Mouse (Mus musculus): ENCODE data around the gene Cadm4.
"Not testable (repeated sequence)": the region's sequence is repeated elsewhere in the genome, so short reads cannot be mapped to it uniquely, and the experiment has no call there.

Gene Cadm4

DNA sequence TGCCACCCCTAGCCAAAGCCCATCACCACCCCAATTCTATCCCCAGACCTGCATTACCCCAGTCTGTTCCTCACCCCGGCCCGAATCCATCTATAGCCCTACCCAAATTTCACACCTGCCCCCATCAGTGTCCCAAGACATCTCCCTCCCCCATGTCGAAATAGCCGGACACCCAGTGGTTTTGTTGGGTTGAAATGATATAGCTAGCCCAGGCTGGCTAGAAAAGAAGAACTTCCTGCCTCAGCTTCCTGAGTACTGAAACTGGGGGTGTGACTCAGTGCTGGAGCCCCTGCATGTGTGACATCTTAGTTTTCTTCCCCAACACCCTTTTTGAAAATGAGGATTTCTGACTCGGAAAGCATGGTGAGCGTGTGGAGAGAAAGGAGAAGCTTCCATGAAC, 15.0 kb upstream of the Cadm4 start:
- no peak for DNase-seq (ENCODE audit: low read depth, low spot score)

DNA sequence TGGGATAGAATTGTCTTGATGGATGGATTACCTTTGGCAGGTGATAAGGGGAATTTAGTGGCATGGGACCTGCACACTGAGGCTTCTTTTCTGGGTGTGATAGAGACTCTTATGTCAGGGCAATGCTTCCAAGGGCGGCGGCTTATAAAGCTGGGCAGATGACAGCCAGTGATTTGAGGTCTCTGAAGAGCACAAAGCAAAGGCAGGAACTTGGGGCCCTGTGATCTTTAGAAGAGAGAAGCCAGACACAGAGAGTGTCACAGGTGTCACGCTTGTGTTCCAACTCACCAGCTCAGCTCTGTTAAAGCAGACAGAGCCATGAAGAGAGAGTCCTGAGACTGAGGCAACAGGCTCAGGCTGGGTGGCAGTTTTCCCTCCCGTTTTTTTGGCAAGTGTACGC, 13.9 kb upstream of the Cadm4 start:
- no peak for DNase-seq (ENCODE audit: low read depth, low spot score)

DNA sequence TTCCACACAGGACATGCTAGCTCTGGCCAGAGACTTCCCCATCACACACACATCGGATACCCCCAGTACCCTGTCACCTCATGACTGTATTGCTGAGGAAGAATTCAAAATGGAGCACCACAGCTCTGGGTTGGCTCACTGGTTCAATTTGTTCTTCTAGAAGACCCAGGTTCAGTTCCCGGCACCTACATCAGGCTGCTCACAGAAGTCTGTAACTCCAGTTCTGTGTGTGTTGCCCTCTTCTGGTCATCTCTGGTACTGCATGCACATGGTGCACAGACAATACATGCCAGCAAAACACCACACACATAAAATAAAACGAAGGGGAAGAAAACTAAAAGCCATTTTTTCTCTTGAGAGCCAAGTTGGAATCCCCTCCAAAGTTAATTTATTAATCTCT, 12.7 kb upstream of the Cadm4 start:
- no peak for DNase-seq (ENCODE audit: low read depth, low spot score)

DNA sequence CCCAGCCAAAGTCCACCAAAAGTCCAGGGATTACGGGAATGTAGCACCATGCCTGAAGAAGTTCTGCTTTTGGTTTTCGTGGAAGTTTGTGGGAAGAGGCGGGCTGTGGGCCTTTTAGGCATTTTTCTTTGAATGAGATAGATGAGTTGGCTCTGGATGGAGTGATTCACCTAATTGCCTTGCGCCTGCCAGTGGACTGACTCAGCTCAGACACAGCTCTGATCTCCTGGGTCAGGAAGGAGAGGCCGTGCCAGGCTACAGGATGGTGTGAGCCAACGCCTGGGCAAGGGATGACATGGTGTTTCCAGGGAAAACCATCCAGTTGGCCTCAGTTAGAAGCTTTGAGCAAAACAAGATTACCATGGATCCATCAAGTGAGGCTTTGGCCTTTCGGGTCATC, 11.5 kb upstream of the Cadm4 start:
- DNase-seq (ENCODE audit: low read depth, low spot score), result no peak

DNA sequence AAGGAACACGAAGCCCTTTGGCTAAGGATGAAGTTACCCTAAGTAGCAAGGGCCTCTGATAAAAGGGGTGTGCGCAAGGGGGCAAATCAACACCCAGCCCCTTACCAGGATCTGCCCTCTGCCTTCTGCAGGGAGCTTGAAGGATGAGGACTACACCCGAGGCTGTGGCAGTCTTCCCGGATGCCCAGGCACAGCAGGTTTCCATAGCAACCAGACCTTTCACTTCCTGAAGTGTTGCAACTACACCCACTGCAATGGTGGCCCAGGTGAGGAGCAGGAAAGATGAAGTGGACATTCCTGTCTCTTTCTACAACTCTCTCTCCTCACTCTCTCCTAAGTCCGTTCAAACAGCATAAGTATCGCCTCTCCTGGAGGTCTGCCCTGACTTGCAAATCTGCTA, 9.4 kb upstream of the Cadm4 start:
- no peak for DNase-seq (ENCODE audit: low read depth, low spot score)

DNA sequence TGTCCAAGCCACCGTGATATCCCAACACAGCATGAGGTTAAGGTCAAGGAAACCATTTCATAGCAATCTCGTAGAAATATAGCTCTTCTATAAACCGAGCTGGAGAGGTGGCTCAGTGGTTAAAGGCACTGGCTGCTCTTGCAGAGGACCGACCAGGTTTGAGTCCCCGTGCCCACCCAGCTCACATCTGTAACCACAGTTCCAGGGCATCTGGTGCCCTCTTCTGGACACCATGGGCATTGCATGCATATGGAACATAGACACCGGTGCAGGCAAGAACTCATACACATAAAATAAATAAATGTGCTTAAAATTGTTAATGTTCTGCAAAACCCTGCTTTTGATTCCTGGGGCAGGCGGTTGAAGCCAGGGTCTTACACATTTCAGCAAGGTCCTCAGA, 8.9 kb upstream of the Cadm4 start:
- no peak for DNase-seq (ENCODE audit: low read depth, low spot score)

DNA sequence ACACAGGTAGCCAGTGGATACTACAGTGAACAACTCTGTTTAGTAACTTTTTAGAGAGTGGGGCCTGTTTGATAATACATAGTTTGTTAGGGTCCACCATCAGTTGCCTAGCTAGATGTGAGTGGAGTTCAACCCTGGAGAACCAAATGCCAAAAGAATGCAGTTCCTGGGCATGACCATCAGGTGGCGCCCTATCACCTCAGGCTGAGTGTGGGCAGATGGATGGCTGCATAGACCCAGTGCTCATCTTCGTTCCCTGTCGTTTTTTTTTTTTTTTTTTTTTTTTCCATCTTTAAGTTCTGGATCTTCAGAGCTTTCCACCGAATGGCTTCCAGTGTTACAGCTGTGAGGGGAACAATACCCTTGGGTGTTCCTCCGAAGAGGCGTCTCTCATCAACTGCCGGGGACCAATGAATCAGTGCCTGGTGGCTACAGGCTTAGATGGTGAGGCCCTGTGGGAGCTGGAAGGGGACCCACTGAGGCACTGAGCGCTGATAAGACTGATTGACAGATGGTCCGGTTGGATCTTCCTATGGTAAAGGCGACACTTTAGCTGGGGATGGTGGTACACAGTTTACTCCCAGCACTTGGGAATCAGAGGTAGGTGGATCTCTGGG, 7.8 kb upstream of the Cadm4 start:
- DNase-seq (ENCODE audit: low read depth, low spot score), result no peak

DNA sequence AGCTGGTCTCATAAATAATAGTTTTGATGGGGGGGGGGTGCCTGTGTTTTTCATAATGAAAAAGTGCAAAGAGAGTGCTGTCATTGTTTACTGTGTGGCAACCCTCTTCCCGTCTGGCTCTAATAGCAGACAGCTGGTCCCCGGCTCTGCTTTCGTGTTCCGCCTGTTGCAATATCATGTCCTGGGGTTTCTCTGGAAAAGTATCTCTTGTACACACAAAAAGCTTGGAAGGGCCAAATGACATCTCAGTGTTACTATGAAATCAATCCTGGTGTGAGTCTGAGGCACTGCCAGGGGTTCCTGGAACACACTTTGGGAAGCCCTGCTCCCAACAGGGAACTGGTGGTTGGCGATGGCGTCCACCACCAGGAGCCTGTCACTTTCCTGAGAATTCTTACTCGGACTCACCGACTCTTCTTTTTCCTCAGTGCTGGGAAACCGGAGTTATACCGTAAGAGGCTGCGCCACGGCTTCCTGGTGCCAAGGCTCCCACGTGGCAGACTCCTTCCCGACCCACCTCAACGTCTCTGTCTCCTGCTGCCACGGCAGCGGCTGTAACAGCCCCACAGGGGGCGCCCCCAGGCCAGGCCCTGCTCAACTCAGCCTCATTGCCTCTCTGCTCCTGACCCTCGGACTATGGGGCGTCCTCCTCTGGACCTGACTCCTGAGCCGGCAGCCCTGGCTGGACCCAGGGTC, 6.9 kb upstream of the Cadm4 start:
- DNase-seq (ENCODE audit: low read depth, low spot score), result no peak

DNA sequence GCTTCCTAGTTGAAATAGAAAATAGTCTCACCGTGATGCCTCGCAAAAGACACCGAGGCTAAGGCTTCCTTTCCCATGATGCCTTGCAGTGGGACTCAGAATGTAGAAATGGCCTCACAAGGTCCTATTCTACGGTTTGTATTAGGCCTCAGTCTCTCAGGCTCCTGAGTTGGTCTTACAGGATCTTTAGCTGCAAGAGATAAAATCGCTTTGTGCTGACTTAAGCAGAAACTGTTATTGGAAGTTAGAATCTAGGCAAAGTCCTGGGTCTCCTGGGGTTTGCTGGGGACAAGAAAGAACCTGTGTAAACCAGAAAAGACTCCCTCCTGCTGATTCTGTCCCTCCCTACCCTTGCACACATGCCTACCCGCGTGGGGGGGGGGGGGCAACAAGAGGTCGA, 5.5 kb upstream of the Cadm4 start:
- DNase-seq (ENCODE audit: low read depth, low spot score), result no peak

DNA sequence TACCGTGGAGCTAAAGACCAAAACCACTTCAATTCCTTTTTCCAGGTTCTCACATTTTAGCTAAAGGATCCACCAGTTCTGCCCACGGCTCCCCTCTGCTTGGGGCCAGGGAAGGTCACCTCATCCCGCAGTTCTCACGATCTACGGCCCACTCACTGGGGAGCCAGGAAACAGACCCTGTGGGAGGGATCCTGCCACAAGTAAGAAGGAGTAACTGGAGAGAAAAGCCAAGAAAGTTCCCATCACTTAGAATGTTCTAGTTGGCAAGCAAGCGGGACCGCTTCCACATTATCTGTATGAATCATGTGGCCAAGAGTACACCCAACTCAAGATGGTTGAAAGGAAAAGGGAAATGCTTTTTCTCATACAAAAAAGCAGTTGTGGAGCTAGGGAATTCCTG, 5.0 kb upstream of the Cadm4 start:
- DNase-seq (ENCODE audit: low read depth, low spot score), result no peak

DNA sequence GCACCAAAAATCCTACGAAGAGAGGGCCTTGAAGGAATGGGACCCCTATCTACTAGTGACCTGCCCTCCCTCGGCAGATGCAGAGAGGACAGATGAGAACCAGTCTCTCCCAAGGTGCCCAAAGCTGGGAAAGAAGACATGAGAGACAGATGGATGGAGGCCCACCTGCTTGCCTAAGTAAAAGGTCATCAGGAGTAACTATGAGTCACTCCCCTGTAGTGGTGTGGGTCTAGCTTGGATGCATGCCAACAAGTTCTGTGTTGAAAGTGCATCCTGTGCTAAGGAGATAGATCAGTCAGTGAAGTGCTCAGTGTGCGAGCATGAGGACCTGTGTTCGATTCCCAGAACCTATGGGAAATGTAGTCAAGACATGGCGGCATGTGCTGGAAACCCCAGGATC, 2.9 kb upstream of the Cadm4 start:
- DNase-seq (ENCODE audit: low read depth, low spot score), result no peak

DNA sequence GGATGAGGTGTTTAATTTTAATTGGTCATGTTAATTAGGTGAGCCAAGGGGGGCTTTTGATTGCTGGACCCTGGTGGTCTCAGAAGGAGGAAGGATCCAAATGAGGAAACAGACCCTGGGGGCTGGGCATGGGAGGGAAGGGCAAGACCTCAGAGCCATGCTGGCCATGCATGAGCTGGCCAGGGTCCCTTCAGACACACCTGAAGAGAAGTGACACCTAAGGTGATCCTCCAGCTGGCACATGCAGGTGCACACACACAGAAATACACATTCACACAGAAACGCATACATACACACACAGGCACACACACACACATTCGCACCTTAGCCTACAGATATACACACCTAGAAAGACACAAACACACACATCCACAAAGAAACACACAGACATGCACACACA, 2.1 kb upstream of the Cadm4 start:
- no peak for DNase-seq (ENCODE audit: low read depth, low spot score)

DNA sequence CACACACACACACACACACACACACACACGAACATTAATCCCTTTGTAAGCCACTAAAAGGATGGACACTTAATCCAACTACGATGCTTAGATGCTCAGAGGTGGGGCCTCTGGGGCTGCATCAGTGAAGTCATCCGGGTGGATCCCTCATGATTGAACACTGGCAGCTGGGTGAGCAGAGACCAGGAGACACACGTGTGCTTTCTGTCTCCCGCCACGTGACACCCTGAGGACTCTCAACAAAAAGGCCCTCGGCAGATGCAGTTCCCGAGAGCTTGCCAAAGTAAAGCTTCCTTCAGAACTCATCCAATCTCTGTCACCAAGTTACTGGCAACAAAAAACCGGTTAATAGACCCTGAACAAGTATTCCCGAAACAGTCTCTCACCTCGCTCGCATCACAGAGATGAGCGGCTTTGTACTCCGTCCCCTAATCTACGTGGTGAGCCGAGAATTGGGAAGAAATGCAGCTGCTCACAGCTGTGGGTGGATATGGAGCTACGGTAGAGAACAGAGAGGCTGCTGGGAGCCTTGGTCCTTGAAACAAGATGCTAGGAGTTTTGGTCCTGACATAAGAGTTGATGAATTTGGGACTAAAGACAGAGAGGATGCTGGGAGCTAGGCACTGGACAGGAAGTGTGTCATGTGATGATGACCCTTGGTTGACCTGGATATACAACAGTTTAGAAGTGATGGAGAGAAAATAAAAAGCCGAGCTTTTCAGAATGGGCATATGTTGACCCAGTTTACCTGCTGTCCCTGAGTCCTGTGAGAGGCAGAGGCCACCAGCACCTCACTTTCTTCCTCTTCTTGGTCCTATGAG, 1.5 kb upstream of the Cadm4 start:
- DNase-seq (ENCODE audit: low read depth, low spot score), result no peak

DNA sequence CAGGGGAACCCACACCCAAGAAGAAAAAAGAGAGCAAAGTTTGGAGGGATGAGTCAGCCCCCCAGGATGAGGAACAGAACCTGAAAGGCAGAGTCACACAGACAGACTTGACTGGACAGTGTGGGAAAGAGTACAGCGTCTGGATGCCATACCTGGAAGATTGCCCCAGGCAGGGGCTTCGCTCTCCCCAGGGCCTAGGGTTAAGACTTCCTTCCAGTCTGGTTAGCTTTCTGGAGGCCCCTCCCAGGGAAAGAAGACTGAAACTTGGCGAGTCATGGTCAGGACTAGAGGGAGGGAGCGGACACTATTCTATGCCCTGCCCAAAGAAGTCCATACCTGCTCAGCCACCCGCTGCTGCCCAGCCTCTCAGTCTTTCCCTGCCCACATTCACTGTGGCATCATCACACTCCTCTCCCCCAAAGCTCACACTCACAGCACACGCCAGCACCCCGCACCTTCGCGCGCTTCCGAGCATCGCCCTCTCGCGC, 793 bp upstream of the Cadm4 start:
- no peak for DNase-seq (ENCODE audit: low read depth, low spot score)

DNA sequence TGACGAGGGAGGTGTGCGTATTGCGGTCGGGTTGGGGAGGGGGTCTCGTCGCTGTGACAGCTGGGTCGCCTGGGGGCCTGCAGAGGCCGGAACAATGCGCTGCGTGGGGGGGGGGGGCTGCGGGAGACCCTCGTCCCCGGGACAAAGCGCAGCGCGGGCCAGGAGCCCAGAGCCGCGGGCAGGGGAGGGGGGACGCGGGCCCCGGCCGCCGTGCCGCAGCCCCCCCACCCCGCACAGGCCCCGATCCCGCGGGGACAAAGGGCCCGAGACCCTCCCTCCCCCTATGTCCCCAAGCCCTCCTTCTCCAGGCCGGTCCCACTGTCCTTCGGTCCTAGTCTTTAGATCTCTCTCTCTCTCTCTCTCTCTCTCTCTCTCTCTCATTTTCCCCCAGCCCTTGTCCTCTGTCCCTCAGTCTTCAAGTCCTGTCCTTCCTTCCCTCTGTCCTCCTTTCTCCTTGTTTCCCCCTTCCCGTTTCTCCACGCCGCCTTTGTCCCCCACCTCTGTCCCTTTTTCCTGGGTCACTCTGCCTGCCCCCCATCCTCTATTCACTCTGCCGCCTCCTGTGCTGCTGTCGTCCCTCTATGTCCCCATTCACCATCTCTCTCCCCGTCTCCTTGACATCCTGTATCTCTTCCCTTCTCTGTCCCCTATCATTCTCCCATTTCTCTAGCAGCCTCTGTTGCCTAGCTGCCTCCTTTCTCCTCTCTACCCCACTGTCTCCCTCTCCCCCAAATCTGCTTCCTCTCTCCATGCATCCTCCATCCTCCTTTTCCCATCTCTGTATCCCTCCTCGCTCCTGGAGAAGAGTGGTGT, 591 bp downstream of the Cadm4 start:
- no peak for DNase-seq (ENCODE audit: low read depth, low spot score)

DNA sequence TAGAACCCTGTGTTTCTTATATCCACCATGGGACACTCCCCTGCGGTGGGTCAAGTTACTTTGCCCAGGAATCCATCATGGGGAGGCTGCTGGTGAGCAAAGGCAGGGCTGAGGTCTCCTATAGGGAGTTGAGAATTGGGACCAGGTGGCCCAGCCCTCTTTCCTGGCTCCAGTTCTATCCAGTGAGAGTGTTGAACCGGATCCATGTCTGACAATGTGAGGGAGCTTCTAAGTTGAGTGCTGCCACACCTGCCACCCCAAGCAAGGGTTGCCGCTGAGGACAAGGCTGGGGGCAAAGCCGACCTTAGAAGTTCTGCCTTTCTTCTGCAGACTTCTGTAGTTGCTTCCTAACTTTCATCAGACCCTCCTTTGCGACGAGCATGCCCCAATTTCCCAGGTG, 1.5 kb downstream of the Cadm4 start:
- DNase-seq (ENCODE audit: low read depth, low spot score), result not testable (repeated sequence)

DNA sequence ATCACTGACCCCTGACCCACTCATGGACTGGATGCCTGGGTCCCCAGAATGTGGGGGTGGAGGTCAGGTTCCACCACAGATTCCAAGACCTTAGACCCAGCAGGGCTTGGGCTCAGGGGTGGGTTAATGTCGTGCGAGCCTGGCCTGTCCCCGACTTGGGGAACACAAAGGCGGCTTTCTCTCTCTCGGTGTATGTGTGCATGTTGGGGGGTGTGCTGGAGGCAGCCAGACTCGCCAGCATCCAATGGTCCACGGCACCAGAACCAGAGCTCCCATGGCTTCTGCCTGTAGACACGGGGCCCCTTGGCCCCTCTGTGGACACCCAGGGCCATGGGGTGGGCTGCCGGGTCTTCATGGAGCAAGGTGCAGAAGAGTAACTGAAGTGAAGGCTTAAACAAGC, 3.7 kb downstream of the Cadm4 start:
- DNase-seq (ENCODE audit: low read depth, low spot score), result no peak

DNA sequence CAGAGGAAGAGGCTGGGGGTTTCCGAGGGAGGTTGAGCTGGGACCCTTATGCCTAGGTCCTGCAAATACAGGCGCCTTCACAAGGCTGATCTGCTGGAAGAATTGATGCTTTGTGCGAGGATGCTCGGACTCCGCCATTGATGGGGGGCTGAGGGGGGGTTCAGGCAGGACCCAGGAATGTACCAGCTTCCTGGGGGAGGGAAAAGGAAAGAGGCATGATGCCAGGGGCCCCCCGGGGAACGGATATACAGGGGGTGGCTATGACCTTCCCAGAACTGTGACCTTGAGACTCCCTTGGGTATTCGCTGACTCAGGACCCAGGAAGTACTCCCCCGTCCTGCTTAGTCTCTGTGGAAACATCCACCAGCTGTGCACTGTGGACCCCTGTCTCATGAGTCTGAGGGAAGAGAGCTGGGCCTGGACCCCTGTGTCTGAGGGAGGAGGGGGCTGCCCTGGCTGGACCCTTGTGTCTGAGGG, 4.9 kb downstream of the Cadm4 start:
- no peak for DNase-seq (ENCODE audit: low read depth, low spot score)

DNA sequence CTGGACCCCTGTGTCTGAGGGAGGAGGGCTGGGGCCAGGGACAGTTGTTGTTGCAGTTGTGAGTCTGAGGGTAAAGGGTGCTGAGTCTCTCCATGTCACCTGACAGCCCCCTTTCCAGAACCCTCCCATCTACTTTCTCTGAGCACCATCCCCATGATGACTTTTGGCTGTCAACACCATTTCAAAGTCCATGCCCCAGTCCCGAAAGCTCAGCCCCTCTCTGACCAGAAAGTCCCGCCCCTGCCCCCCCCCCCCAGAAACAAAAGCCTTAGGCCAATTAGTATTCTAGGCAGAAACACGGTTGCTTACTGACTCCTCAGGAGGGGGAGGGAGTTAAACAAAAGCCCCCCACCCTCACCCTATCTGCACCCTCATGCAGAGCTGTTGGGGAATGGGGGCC, 5.6 kb downstream of the Cadm4 start:
- no peak for DNase-seq (ENCODE audit: low read depth, low spot score)

DNA sequence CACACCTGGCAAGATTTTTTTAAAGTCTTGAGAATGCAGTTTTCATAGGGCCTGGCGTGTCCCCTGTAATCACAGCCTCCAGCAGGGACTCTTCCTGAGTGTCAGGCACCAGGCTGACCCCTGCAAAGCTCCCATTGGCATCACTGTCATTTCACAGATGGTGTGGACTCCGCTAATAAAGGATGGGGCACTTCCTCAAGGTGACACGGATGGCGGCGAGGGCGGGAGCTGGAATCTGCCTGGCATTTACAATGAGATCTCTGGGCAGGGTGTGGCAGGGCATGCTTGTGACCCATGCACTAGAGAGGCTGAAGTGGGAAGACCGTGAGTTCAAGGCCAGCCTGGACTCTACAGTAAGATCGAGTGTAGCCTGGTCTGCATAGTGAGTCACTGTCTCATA, 6.5 kb downstream of the Cadm4 start:
- DNase-seq (ENCODE audit: low read depth, low spot score), result no peak

DNA sequence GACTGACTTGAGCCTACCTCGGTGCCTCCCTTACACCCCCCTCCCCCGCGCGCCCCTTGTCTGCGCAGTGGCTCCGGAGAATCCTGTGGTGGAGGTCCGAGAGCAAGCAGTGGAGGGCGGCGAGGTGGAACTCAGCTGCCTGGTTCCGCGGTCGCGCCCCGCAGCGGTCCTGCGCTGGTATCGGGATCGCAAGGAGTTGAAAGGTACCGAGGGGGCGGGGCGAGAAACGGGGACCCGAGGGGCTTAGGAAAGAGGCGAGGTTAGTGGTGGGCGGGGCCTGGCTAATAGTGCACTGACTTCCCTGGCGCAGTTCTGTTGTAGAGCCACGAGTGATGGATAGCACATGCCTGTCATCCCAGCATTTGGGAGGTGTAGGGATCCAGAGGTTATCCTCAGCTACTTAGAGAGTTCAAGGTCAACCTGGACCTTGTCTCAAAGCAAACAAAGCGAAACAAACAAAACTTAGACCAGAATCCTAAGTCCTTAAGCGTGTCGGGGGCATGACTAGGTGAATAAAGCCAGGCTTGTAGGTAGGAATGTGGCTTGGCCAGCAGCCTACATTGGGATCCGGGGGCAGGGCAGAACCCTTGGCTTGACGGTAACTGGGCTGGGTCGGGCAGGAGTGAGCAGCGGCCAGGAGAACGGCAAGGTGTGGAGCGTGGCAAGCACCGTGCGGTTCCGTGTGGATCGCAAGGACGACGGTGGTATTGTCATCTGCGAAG, 18.2 kb downstream of the Cadm4 start:
- no peak for DNase-seq (ENCODE audit: low read depth, low spot score)
